Mouse (Mus musculus): ENCODE results near the gene Nek5. TPM values are rescaled to one million over a fixed set of nuclear protein-coding genes. Genes with fewer than 3 reads are reported as not detected.
"Not testable (repeated sequence)": the region's sequence is repeated elsewhere in the genome, so short reads cannot be mapped to it uniquely, and the experiment has no call there.

The Nek5 gene
- polyA plus RNA-seq, 1 experiment from 2014 or later: 0.32 TPM

DNA sequence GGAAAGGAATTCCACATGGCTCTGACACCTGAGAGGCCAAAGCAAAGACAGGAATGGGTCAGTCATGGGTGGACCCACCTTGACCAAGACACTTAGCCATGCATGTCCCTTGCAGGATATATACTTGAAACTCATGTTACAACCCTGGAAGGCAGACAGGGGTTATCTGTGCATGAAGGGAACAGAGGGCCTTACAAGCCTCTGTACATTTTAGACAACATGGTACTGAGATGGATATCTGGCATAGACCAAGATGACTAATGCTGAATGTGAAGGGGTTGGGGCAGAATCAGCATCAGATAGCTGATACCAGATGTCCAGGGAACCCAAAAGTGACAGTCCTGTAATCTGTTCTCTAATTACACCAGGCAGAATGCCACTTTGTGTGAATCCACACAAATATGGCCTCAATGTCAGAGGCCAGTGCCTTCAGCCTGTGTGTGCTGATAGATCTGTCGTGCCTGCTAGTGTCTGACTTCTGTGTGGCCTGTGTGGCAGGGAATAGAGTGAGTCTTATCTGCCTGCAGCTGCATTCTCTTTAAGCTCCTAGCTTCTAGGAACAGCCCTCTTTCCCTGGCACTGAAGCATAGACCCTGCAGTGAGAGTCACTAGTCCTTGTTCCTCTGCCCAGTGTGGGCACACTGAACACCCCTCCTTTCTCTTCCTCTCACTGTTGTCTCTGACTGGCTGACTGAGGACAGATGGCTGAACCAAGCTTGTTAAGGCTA, 19.1 kb upstream of the Nek5 start:
- WGBS: 100% methylated on average over 1 of the region's 1 CpGs

GRCm38 (mm10) chr8:22142592-22142991, 17.7 kb upstream of the Nek5 start:
- Histone ChIP-seq H3K9ac (no peak overlapping the region), H3K4me2 (no peak overlapping the region), H3K27me3 (no peaks in the 10 kb centered on the region), H3K4me3 (replicated peaks) (no peak overlapping the region), H3K9me3 (no peaks in the 10 kb centered on the region), H3K27ac (no peak overlapping the region), H3K4me1 (no peaks in the 10 kb centered on the region), H3K36me3 (replicated peaks) (0 out of 2 replicates have a peak, but pooled peaks cover 9% of the 10 kb centered on the region)
- 73% methylated on average over 4 of the region's 4 CpGs for WGBS
- no peak for ATAC-seq (ENCODE audit: low FRiP score)

More for the DNA sequence above, 19.1 kb upstream of the Nek5 start:
- Histone ChIP-seq H3K27ac (no peak overlapping the region), H3K4me1 (no peaks in the 10 kb centered on the region), H3K4me2 (no peak overlapping the region), H3K27me3 (no peaks in the 10 kb centered on the region), H3K9me3 (no peaks in the 10 kb centered on the region), H3K4me3 (replicated peaks) (no peak overlapping the region), H3K9ac (no peak overlapping the region), H3K36me3 (replicated peaks) (peaks cover 14% of the 10 kb centered on the region; the same call in 1 of the 2 replicates)
- no peak for ATAC-seq (ENCODE audit: low FRiP score)

GRCm38 (mm10) chr8:22141836-22142385, 17.1 kb upstream of the Nek5 start:
- no peak for ATAC-seq (ENCODE audit: low FRiP score)
- H3K9me3 ChIP-seq: no peaks in the 10 kb centered on the region
- 0 out of 2 replicates have a peak, but pooled peaks cover 6% of the 10 kb centered on the region for H3K36me3 ChIP-seq (replicated peaks)
- no peak overlapping the region for H3K4me3 ChIP-seq (replicated peaks)
- H3K27me3 ChIP-seq: no peaks in the 10 kb centered on the region
- 88% methylated on average over 4 of the region's 4 CpGs for WGBS
- no peaks in the 10 kb centered on the region for H3K4me1 ChIP-seq
- no peak overlapping the region for H3K9ac ChIP-seq
- no peak overlapping the region for H3K27ac ChIP-seq
- no peak overlapping the region for H3K4me2 ChIP-seq

GRCm38 (mm10) chr8:22136462-22136861, 11.6 kb upstream of the Nek5 start:
- H3K27ac ChIP-seq; H3K27me3 ChIP-seq; H3K4me2 ChIP-seq; H3K4me1 ChIP-seq; H3K36me3 ChIP-seq (replicated peaks); H3K9ac ChIP-seq; ATAC-seq (ENCODE audit: low FRiP score); H3K9me3 ChIP-seq; H3K4me3 ChIP-seq (replicated peaks): not testable (repeated sequence)
- 93% methylated on average over 9 of the region's 9 CpGs for WGBS

GRCm38 (mm10) chr8:22134750-22135135, 9.9 kb upstream of the Nek5 start:
- H3K27ac ChIP-seq: no peak overlapping the region
- no peak overlapping the region for H3K4me3 ChIP-seq (replicated peaks)
- H3K9ac ChIP-seq: no peak overlapping the region
- H3K9me3 ChIP-seq: no peaks in the 10 kb centered on the region
- H3K4me1 ChIP-seq: no peaks in the 10 kb centered on the region
- H3K36me3 ChIP-seq (replicated peaks): peaks cover 10% of the 10 kb centered on the region
- H3K4me2 ChIP-seq: no peak overlapping the region
- H3K27me3 ChIP-seq: no peaks in the 10 kb centered on the region
- ATAC-seq (ENCODE audit: low FRiP score): no peak
- 81% methylated on average over 5 of the region's 5 CpGs for WGBS

- ATAC-seq (ENCODE audit: low FRiP score): no peak
- H3K4me3 ChIP-seq (replicated peaks): no peak overlapping the region
- no peaks in the 10 kb centered on the region for H3K4me1 ChIP-seq
- no peaks in the 10 kb centered on the region for H3K9me3 ChIP-seq
- no peak overlapping the region for H3K27ac ChIP-seq
- H3K9ac ChIP-seq: no peak overlapping the region
- H3K4me2 ChIP-seq: no peak overlapping the region
- no peaks in the 10 kb centered on the region for H3K27me3 ChIP-seq
- 96% methylated on average over 7 of the region's 7 CpGs for whole genome bisulfite sequencing
- H3K36me3 ChIP-seq (replicated peaks): peaks cover 13% of the 10 kb centered on the region
Observed at GRCm38 (mm10) chr8:22134078-22134749, 9.4 kb upstream of the Nek5 start.

DNA sequence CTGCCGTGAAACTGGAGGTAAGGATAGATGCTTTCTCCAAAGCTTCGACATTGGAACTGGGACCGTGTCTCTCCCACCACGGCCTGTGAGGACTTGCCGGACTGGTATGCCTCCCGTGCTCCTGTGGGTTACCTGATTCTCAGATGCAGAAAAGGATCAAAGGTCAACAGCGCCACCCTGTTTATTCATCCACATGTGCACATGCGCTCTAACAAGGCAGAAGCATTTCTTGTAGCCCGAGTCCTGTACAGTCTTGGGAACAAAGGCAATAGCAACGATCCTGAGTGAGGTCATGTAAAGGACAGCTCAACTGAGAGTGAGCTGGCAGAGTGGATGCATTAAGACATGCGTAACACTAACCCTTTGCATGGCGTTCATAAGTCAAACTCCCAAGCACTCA, 7.2 kb upstream of the Nek5 start:
- Histone ChIP-seq H3K4me2 (no peak overlapping the region), H3K36me3 (replicated peaks) (peaks cover 32% of the 10 kb centered on the region), H3K9ac (no peak overlapping the region), H3K27me3 (no peaks in the 10 kb centered on the region), H3K4me3 (replicated peaks) (no peak overlapping the region), H3K9me3 (no peaks in the 10 kb centered on the region), H3K4me1 (no peaks in the 10 kb centered on the region), H3K27ac (no peak overlapping the region)
- 90% methylated on average over 12 of the region's 12 CpGs for WGBS
- ATAC-seq (ENCODE audit: low FRiP score): no peak

GRCm38 (mm10) chr8:22107020-22107419, 17.8 kb downstream of the Nek5 start:
- no peak overlapping the region for H3K9ac ChIP-seq
- H3K4me1 ChIP-seq: no peaks in the 10 kb centered on the region
- 80% methylated on average over 4 of the region's 4 CpGs for WGBS
- no peaks in the 10 kb centered on the region for H3K36me3 ChIP-seq (replicated peaks)
- ATAC-seq (ENCODE audit: low FRiP score): no peak
- no peak overlapping the region for H3K27ac ChIP-seq
- no peaks in the 10 kb centered on the region for H3K27me3 ChIP-seq
- no peak overlapping the region for H3K4me2 ChIP-seq
- no peaks in the 10 kb centered on the region for H3K9me3 ChIP-seq
- H3K4me3 ChIP-seq (replicated peaks): no peak overlapping the region

DNA sequence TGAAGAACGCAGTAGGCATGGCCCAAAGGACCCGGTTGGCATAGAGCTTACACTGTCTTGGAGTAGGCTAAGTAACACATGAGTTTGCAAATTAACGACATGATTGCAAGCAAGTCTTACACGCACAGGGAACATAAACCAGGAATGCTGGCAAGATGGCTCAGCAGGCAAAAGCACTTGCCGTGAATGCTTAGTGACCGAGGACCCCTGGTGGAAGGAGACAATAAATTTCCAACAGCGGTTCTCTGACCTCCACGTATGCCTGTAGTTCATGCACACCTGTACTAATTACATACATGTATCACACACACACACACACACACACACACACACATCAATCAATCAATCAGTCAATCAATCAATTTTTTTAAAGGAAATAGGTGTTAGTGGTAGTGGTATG, 33.3 kb downstream of the Nek5 start:
- Histone ChIP-seq H3K9ac (no peak overlapping the region), H3K4me1 (no peaks in the 10 kb centered on the region), H3K27me3 (no peaks in the 10 kb centered on the region), H3K4me3 (replicated peaks) (no peak overlapping the region), H3K9me3 (no peaks in the 10 kb centered on the region), H3K4me2 (no peak overlapping the region), H3K36me3 (replicated peaks) (no peaks in the 10 kb centered on the region), H3K27ac (no peak overlapping the region)
- 52% methylated on average over 8 of the region's 8 CpGs for WGBS
- ATAC-seq (ENCODE audit: low FRiP score): no peak

- no peak overlapping the region for H3K4me2 ChIP-seq
- no peak overlapping the region for H3K4me3 ChIP-seq (replicated peaks)
- 93% methylated on average over 4 of the region's 4 CpGs for WGBS
- no peaks in the 10 kb centered on the region for H3K27me3 ChIP-seq
- H3K9ac ChIP-seq: no peak overlapping the region
- no peak for ATAC-seq (ENCODE audit: low FRiP score)
- no peaks in the 10 kb centered on the region for H3K36me3 ChIP-seq (replicated peaks)
- H3K27ac ChIP-seq: no peak overlapping the region
- no peaks in the 10 kb centered on the region for H3K9me3 ChIP-seq
- no peaks in the 10 kb centered on the region for H3K4me1 ChIP-seq
Observed at GRCm38 (mm10) chr8:22089226-22089625, 35.6 kb downstream of the Nek5 start.

- H3K27ac ChIP-seq: no peak overlapping the region
- no peaks in the 10 kb centered on the region for H3K9me3 ChIP-seq
- H3K4me3 ChIP-seq (replicated peaks): no peak overlapping the region
- ATAC-seq (ENCODE audit: low FRiP score): no peak
- no peaks in the 10 kb centered on the region for H3K4me1 ChIP-seq
- WGBS: 88% methylated on average over 9 of the region's 9 CpGs
- no peak overlapping the region for H3K9ac ChIP-seq
- H3K27me3 ChIP-seq: no peaks in the 10 kb centered on the region
- no peaks in the 10 kb centered on the region for H3K36me3 ChIP-seq (replicated peaks)
- H3K4me2 ChIP-seq: no peak overlapping the region
Observed at GRCm38 (mm10) chr8:22079313-22080007, 45.4 kb downstream of the Nek5 start.

DNA sequence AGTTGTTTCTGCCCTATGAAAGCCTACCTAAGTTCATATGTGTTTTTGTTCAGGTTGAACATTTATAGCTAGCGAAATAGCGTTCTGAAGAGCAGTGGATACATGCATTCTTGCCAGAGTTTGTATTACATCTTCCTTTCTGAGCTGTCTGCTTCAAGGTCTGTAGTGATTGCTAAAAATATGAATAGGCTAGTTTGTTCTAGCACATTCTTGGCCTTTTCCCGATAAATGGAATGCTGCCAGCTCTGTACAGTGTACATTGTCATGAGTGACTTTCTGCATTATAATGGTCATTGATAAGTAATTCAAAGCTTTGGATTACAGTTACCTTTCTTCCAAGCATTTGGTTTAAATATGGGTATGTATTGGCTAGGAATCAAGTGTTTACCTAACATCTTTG, 63.7 kb downstream of the Nek5 start:
- H3K9me3 ChIP-seq: no peaks in the 10 kb centered on the region
- peak overlapping the region; percentile 66 for H3K4me3 ChIP-seq (replicated peaks)
- peaks cover 7% of the 10 kb centered on the region; the same call in 1 of the 2 replicates for H3K4me1 ChIP-seq
- ATAC-seq (ENCODE audit: low FRiP score): no peak
- 6% methylated on average over 3 of the region's 3 CpGs for WGBS
- H3K9ac ChIP-seq: peak overlapping the region; percentile 54
- no peak overlapping the region for H3K27ac ChIP-seq
- peaks cover 33% of the 10 kb centered on the region for H3K36me3 ChIP-seq (replicated peaks)
- H3K27me3 ChIP-seq: peaks cover 13% of the 10 kb centered on the region
- H3K4me2 ChIP-seq: peak overlapping the region; percentile 85
